ENCODE assay signal across 8 mouse cellular contexts in genomic region chr17:66233451-66233951, GRCm38 (mm10).
A peak's percentile ranks its signal among the peaks of the same experiment; 100 is the strongest.
DNase-seq lines count a peak whose midpoint lies in the region; ATAC-seq lines count a peak whose summit lies in the region.

No protein-coding gene starts in this region.

- H3K36me3 ChIP-seq in heart, embryonic 11.5 days (ENCODE audit: control insufficient read depth, insufficient read depth, low read length), result no peaks in the 10 kb centered on the region
- no peaks in the 10 kb centered on the region for H3K36me3 ChIP-seq in limb, embryonic 13.5 days

- H3K4me2 ChIP-seq in heart, embryonic 11.5 days, result peak overlapping the region; percentile 44
- 0 out of 2 replicates have a peak overlapping the region, but pooled peaks have one; percentile 1 for H3K4me2 ChIP-seq in limb, embryonic 13.5 days (replicated peaks)

- WGBS in heart, embryonic 11.5 days (ENCODE audit: insufficient replicate concordance), result 27% methylated on average over 12 of the region's 12 CpGs
- 41% methylated on average over 12 of the region's 12 CpGs for WGBS in limb, embryonic 13.5 days

- H3K4me3 ChIP-seq in heart, embryonic 11.5 days (ENCODE audit: low read depth, low read length), result 0 out of 2 replicates have a peak overlapping the region, but pooled peaks have one; percentile 8
- H3K4me3 ChIP-seq in limb, embryonic 13.5 days, result no peak overlapping the region

- ATAC-seq in heart, embryonic 11.5 days (replicated peaks; ENCODE audit: insufficient number of reproducible peaks, low FRiP score, low TSS enrichment), result no peak
- no peak for ATAC-seq in limb, embryonic 13.5 days (ENCODE audit: low FRiP score, low read depth)

- DNase-seq in adrenal gland, postnatal 10 days, result peak; percentile 8
- DNase-seq in adrenal gland, postnatal 4 days (ENCODE audit: low spot score in 2 of 2), result no peak
- peak; percentile 13 for DNase-seq in lung, postnatal 10 days
- no peak for DNase-seq in lung, postnatal 25 days (ENCODE audit: low spot score)
- no peak for DNase-seq in urinary bladder, postnatal 36 days (ENCODE audit: low spot score in 2 of 2)
- DNase-seq in gastrocnemius, adult 8-10 months (ENCODE audit: low spot score in 2 of 2), result no peak

- H3K9me3 ChIP-seq in heart, embryonic 11.5 days (replicated peaks; ENCODE audit: control insufficient read depth, low read length), result no peaks in the 10 kb centered on the region
- no peaks in the 10 kb centered on the region for H3K9me3 ChIP-seq in limb, embryonic 13.5 days

- 0 out of 2 replicates have a peak overlapping the region, but pooled peaks have one; percentile 28 for H3K9ac ChIP-seq in heart, embryonic 11.5 days (ENCODE audit: low read depth, low read length)
- H3K9ac ChIP-seq in limb, embryonic 13.5 days, result no peak overlapping the region

- H3K27me3 ChIP-seq in heart, embryonic 11.5 days (ENCODE audit: control insufficient read depth, insufficient read depth, low read length), result 0 out of 2 replicates have a peak, but pooled peaks cover 3% of the 10 kb centered on the region
- no peaks in the 10 kb centered on the region for H3K27me3 ChIP-seq in limb, embryonic 13.5 days

- no peak overlapping the region for H3K27ac ChIP-seq in heart, embryonic 11.5 days (ENCODE audit: low read depth, low read length)
- no peak overlapping the region for H3K27ac ChIP-seq in limb, embryonic 13.5 days

- no peaks in the 10 kb centered on the region for H3K4me1 ChIP-seq in heart, embryonic 11.5 days (ENCODE audit: control insufficient read depth, insufficient read depth, low read length)
- peaks cover 14% of the 10 kb centered on the region for H3K4me1 ChIP-seq in limb, embryonic 13.5 days

Comparison
In these comparisons a context has a peak if more than half of its experiments do, and no peak if none do; other contexts are left out.
1. DNase-seq: peak in adrenal gland, postnatal 10 days (single experiment) and lung, postnatal 10 days (single experiment); none in adrenal gland, postnatal 4 days (0 of 2), lung, postnatal 25 days (single experiment), urinary bladder, postnatal 36 days (0 of 2) and gastrocnemius, adult 8-10 months (0 of 2).